Mouse (Mus musculus): ENCODE measurements at regions not wholly inside any gene's neighbourhood (a gene's known extent, or its start where the extent isn't known, plus 50 kb on each side); places are given as distances from the start of the nearest gene placed in this dataset.
"Not testable (repeated sequence)": the region's sequence is repeated elsewhere in the genome, so short reads cannot be mapped to it uniquely, and the experiment has no call there.

- no peak for DNase-seq (ENCODE audit: low spot score)
Measured at GRCm38 (mm10) chr1:185939914-185940313, 177.2 kb downstream of the Lyplal1 start.

GRCm38 (mm10) chr1:185940511-185940910 is 176.6 kb downstream of the Lyplal1 start:
- no peak for DNase-seq (ENCODE audit: low spot score)

GRCm38 (mm10) chr1:185951163-185951562 is 165.9 kb downstream of the Lyplal1 start:
- DNase-seq (ENCODE audit: low spot score): no peak

GRCm38 (mm10) chr1:185955821-185956220 is 161.3 kb downstream of the Lyplal1 start:
- DNase-seq (ENCODE audit: low spot score): not testable (repeated sequence)

GRCm38 (mm10) chr1:185957557-185957956 is 159.6 kb downstream of the Lyplal1 start:
- no peak for DNase-seq (ENCODE audit: low spot score)

GRCm38 (mm10) chr1:185958276-185958675 is 158.8 kb downstream of the Lyplal1 start:
- DNase-seq (ENCODE audit: low spot score): no peak

- no peak for DNase-seq (ENCODE audit: low spot score)
Measured at GRCm38 (mm10) chr1:185962606-185963005, 154.5 kb downstream of the Lyplal1 start.

- no peak for DNase-seq (ENCODE audit: low spot score)
Measured at GRCm38 (mm10) chr1:185963773-185964172, 153.3 kb downstream of the Lyplal1 start.

GRCm38 (mm10) chr1:185964426-185964825 is 152.7 kb downstream of the Lyplal1 start:
- no peak for DNase-seq (ENCODE audit: low spot score)

- no peak for DNase-seq (ENCODE audit: low spot score)
Measured at GRCm38 (mm10) chr1:185967227-185967626, 149.9 kb downstream of the Lyplal1 start.

- no peak for DNase-seq (ENCODE audit: low spot score)
Measured at GRCm38 (mm10) chr1:185967816-185968215, 149.3 kb downstream of the Lyplal1 start.

- no peak for DNase-seq (ENCODE audit: low spot score)
Measured at GRCm38 (mm10) chr1:185968642-185969041, 148.5 kb downstream of the Lyplal1 start.

GRCm38 (mm10) chr1:185969231-185969630 is 147.9 kb downstream of the Lyplal1 start:
- no peak for DNase-seq (ENCODE audit: low spot score)

- DNase-seq (ENCODE audit: low spot score): no peak
Measured at GRCm38 (mm10) chr1:185977075-185977474, 140.0 kb downstream of the Lyplal1 start.

- DNase-seq (ENCODE audit: low spot score): no peak
Measured at GRCm38 (mm10) chr1:185989432-185989831, 127.7 kb downstream of the Lyplal1 start.

GRCm38 (mm10) chr1:186000066-186000465 is 117.0 kb downstream of the Lyplal1 start:
- DNase-seq (ENCODE audit: low spot score): not testable (repeated sequence)

GRCm38 (mm10) chr1:186013413-186013812 is 103.7 kb downstream of the Lyplal1 start:
- DNase-seq (ENCODE audit: low spot score): no peak

- DNase-seq (ENCODE audit: low spot score): no peak
Measured at GRCm38 (mm10) chr1:186014166-186014565, 102.9 kb downstream of the Lyplal1 start.

GRCm38 (mm10) chr1:186015831-186016561 is 101.1 kb downstream of the Lyplal1 start:
- DNase-seq (ENCODE audit: low spot score): no peak

GRCm38 (mm10) chr1:186017547-186017946 is 99.6 kb downstream of the Lyplal1 start:
- no peak for DNase-seq (ENCODE audit: low spot score)

GRCm38 (mm10) chr1:186019511-186019910 is 97.6 kb downstream of the Lyplal1 start:
- DNase-seq (ENCODE audit: low spot score): no peak

GRCm38 (mm10) chr1:186031951-186032350 is 85.2 kb downstream of the Lyplal1 start:
- DNase-seq (ENCODE audit: low spot score): no peak

GRCm38 (mm10) chr1:186034443-186034842 is 82.7 kb downstream of the Lyplal1 start:
- peak; percentile 27 for DNase-seq (ENCODE audit: low spot score)

Measured in yolk sac, embryonic 10.5 days (tissue).